Mouse (Mus musculus) ES-Bruce4 (cell line): ENCODE measurements at regions not wholly inside any gene's neighbourhood (a gene's known extent, or its start where the extent isn't known, plus 50 kb on each side); places are given as distances from the start of the nearest gene placed in this dataset.

Experiments used
- CTCF ChIP-seq: IDR thresholded peaks from one replicate; pipeline ENCODE4 v1.8.1; 2011; ENCODE audit warnings: low read depth, low read length
- EP300 ChIP-seq: IDR thresholded peaks from 2 replicates; pipeline ENCODE4 v1.6.1; 2011; ENCODE audit warnings: low read depth, low read length; ENCODE audit not compliant: insufficient read depth

DNA sequence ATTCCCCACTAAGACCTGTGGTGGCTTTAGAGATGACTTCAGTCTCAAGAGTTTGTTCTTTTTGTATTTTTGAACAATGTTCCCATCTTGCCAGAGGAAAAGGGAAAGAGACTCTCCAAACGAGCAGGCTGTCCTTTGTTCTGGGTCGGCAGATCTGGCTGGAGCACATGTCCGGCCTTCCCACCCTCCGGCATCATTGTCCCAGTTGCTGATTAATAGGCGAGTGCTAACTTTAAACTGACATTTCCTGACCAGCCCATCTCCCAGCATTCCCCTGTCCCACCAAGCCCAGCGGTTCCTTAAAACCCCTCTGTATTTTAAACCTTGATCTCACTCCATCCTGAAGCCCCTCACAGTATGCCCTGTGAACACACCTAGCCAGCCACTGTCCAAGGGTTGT lies 140.0 kb upstream of the Klf4 start:
- no peak for TF ChIP-seq EP300
- TF ChIP-seq CTCF: no peak
